17 mouse cellular contexts compared by ENCODE assay signal in genomic region chr13:101368170-101368569, GRCm38 (mm10).
"Had no signal": no experiment of that assay in that cellular context is flagged by ENCODE, and none has a peak within 500 bp of the region (broad histone marks: within the 10 kb centered on the region; RNA-seq: fewer than 3 reads in every experiment).

No protein-coding gene starts in this region.

- H3K27ac ChIP-seq: neural tube, embryonic 12.5 days; neural tube, embryonic 13.5 days; neural tube, embryonic 15.5 days; stomach, embryonic 15.5 days; stomach, postnatal 0 days had no signal

- H3K27me3 ChIP-seq: neural tube, embryonic 12.5 days; neural tube, embryonic 13.5 days; neural tube, embryonic 15.5 days; stomach, embryonic 15.5 days had no signal

- H3K36me3 ChIP-seq: neural tube, embryonic 12.5 days; neural tube, embryonic 13.5 days; neural tube, embryonic 15.5 days; stomach, embryonic 15.5 days had no signal

- DNase-seq: retina, postnatal 1 day; right cerebral cortex, adult 18-20 months; right cerebral cortex, postnatal 14 days; right cerebral cortex, postnatal 25 days; right cerebral cortex, postnatal 4 days; spleen, adult 18-20 months; thymus, adult 18-20 months; thymus, adult 2 months; thymus, postnatal 14 days; thymus, postnatal 25 days; thymus, postnatal 36 days; thymus, postnatal 4 days had no signal

- H3K4me1 ChIP-seq: neural tube, embryonic 12.5 days; neural tube, embryonic 13.5 days; neural tube, embryonic 15.5 days; stomach, embryonic 15.5 days had no signal

- H3K9ac ChIP-seq: neural tube, embryonic 12.5 days; neural tube, embryonic 13.5 days; neural tube, embryonic 15.5 days; stomach, embryonic 15.5 days had no signal

- H3K4me3 ChIP-seq: neural tube, embryonic 12.5 days; neural tube, embryonic 13.5 days; neural tube, embryonic 15.5 days; stomach, embryonic 15.5 days had no signal

- H3K9me3 ChIP-seq: neural tube, embryonic 12.5 days; neural tube, embryonic 13.5 days; neural tube, embryonic 15.5 days; stomach, embryonic 15.5 days had no signal
